Mouse (Mus musculus) C2C12 (cell line): ENCODE data around the gene Lyzl4. TPM values are rescaled to one million over a fixed set of nuclear protein-coding genes. Genes with fewer than 3 reads are reported as not detected.

Source experiments
- H3K27me3 ChIP-seq: one replicate; pipeline ENCODE4 v1.6.1; 2011; ENCODE audit not compliant: control insufficient read depth, insufficient read depth, insufficient read length
- H3K36me3 ChIP-seq: one replicate; pipeline ENCODE4 v1.6.1; 2011; ENCODE audit not compliant: control insufficient read depth, insufficient read depth
- H3K4me3 ChIP-seq: one replicate; pipeline ENCODE4 v1.5.1; 2011; ENCODE audit warnings: mild to moderate bottlenecking, control low read depth; ENCODE audit not compliant: poor library complexity, insufficient read depth, severe bottlenecking
- H3K79me2 ChIP-seq: one replicate; pipeline ENCODE4 v1.6.1; 2011; ENCODE audit not compliant: control insufficient read depth, insufficient read depth
- H3K79me3 ChIP-seq: one replicate; pipeline ENCODE4 v1.6.1; 2011; ENCODE audit warnings: low read depth, control low read depth
- H3ac ChIP-seq: one replicate; pipeline ENCODE3; 2011; ENCODE audit warnings: low read depth; ENCODE audit not compliant: control insufficient read depth, insufficient read length
- CEBPB ChIP-seq: IDR thresholded peaks from one replicate; pipeline ENCODE4 v1.6.1; 2011; ENCODE audit warnings: low read depth, mild to moderate bottlenecking, control low read depth, moderate library complexity
- CTCF ChIP-seq: IDR thresholded peaks from one replicate; pipeline ENCODE4 v1.5.1; 2011; ENCODE audit not compliant: control insufficient read depth, insufficient read depth, insufficient read length
- FOSL1 ChIP-seq: IDR thresholded peaks from one replicate; pipeline ENCODE4 v1.8.0; 2011; ENCODE audit warnings: mild to moderate bottlenecking, low read length; ENCODE audit not compliant: poor library complexity, insufficient read depth, severe bottlenecking
- MAX ChIP-seq: IDR thresholded peaks from one replicate; pipeline ENCODE4 v1.6.1; 2011; ENCODE audit warnings: mild to moderate bottlenecking, control low read depth
- MYOD1 ChIP-seq: IDR thresholded peaks from one replicate; pipeline ENCODE4 v1.6.1; 2011; ENCODE audit warnings: low read depth; ENCODE audit not compliant: control insufficient read depth, insufficient read length
- MYOG ChIP-seq: IDR thresholded peaks from one replicate; pipeline ENCODE4 v1.6.1; 2011; ENCODE audit not compliant: control insufficient read depth, insufficient read length; ENCODE audit errors: extremely low read depth
- USF1 ChIP-seq: IDR thresholded peaks from one replicate; pipeline ENCODE4 v1.6.1; 2011; ENCODE audit warnings: low read depth, mild to moderate bottlenecking, control low read depth, moderate library complexity
- polyA plus RNA-seq: library from polyadenylated mRNA; unstranded; fragments of >200 nt; fragmentation: generic; extraction: Trizol; gene quantifications from one replicate; pipeline ENCODE4 v1.2.1, GENCODE M21; 2012; ENCODE audit warnings: missing spikeins

The Lyzl4 gene
- polyA plus RNA-seq, 1 experiment, result not detected

DNA sequence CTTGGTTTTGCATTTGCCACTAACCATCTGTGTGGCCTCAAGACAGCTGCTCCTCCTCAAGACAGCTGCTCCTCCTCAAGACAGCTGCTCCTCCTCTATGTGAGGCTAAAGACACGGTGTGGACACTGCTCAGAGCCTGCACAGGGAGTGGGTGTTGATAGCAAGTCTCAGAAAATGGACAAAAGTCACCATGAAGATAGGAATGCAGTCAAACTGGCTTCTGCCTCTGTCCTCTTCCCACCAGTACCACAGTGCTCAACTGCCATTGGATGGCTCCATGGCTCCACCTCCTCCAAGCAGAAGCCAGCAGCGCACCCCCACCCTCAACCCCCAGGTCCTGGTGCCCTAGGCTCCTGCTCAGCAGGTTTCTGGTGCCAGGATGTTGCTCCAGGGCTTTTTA is 52.4 kb downstream of the Lyzl4 start:
- H3K36me3 ChIP-seq, result no peaks in the 10 kb centered on the region
- no peaks in the 10 kb centered on the region for H3K79me3 ChIP-seq
- no peaks in the 10 kb centered on the region for H3K79me2 ChIP-seq

DNA sequence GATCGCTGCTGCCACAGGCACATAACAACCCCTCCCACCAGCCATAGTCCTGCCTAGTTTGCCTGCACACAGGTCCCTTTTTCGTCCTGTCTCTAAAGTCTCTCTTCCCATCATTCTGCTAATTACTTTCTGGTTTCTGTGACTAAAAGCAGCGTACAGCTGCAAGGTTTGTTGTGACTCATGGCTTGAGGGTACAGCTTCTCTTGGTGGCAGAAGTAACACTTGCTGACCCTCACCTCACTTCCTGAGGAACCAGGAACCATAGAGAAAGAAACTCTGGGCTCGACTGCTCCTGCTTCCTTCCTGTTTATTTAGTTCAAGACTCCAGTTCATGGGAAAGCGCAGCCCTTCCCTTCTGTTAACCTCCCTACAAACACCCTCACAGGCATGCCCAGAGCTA is 67.5 kb downstream of the Lyzl4 start:
- no peak overlapping the region for H3ac ChIP-seq
- H3K79me3 ChIP-seq, result no peaks in the 10 kb centered on the region
- no peaks in the 10 kb centered on the region for H3K79me2 ChIP-seq
- TF ChIP-seq MYOD1 (no peak), FOSL1 (no peak), USF1 (no peak), MYOG (no peak)
- H3K27me3 ChIP-seq, result no peaks in the 10 kb centered on the region
- H3K36me3 ChIP-seq, result no peaks in the 10 kb centered on the region
- no peak overlapping the region for H3K4me3 ChIP-seq

More for the DNA sequence above, 52.4 kb downstream of the Lyzl4 start:
- TF ChIP-seq MYOD1 (no peak), MAX (no peak), CEBPB (no peak), USF1 (no peak), MYOG (no peak), FOSL1 (no peak), CTCF (no peak)
- Histone ChIP-seq H3ac (no peak overlapping the region), H3K27me3 (no peaks in the 10 kb centered on the region), H3K4me3 (no peak overlapping the region)

DNA sequence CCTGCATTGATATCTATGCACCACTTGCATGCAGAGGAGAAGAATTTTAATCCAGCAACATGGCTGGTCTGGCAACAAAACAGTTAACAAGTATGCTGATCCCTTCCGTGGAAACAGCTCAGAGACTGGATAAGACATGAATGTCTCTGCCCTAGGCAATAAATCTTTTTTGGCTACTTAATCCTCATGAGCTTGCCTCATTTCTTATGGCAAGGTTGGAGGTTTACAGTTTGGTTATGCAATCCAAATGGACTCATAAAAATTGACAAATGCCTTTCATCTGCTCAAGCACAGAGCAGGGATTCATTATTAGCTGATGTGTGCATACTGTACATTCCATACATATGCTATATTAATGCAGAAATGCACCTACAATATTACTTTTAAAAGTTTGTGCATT is 73.4 kb downstream of the Lyzl4 start:
- H3ac ChIP-seq, result no peak overlapping the region
- H3K79me3 ChIP-seq, result no peaks in the 10 kb centered on the region
- H3K36me3 ChIP-seq, result no peaks in the 10 kb centered on the region
- TF ChIP-seq CTCF (no peak), USF1 (no peak), MYOD1 (no peak), MYOG (no peak), CEBPB (peak; percentile 11), FOSL1 (no peak)
- H3K27me3 ChIP-seq, result no peaks in the 10 kb centered on the region
- no peaks in the 10 kb centered on the region for H3K79me2 ChIP-seq
- H3K4me3 ChIP-seq, result no peak overlapping the region

DNA sequence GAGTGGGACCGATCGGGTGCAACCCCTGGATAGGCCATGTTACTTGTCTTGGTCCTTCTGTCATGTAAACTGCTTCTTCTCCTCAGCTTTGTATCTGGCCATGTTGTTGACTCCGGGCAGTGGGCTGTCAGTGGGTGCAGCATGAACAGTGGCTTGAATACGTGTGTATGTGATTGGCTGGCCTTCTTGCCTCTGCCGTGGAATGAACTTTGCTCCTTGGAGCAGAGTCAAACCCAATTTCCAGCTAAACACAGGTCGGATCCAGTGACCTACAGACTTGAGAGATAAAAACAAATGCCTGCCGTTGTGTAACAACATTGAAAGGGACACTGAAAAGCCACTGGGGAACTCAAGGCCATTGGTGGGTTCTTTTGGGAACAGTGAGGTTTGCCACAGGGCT is 75.5 kb downstream of the Lyzl4 start:
- H3ac ChIP-seq, result no peak overlapping the region
- TF ChIP-seq MYOD1, result no peak
- no peak for TF ChIP-seq FOSL1
- TF ChIP-seq MAX, result no peak
- no peak for TF ChIP-seq MYOG
- no peak for TF ChIP-seq CTCF
- TF ChIP-seq USF1, result no peak
- TF ChIP-seq CEBPB, result no peak
- H3K27me3 ChIP-seq, result no peaks in the 10 kb centered on the region
- H3K4me3 ChIP-seq, result no peak overlapping the region
- H3K79me3 ChIP-seq, result no peaks in the 10 kb centered on the region
- H3K79me2 ChIP-seq, result no peaks in the 10 kb centered on the region
- no peaks in the 10 kb centered on the region for H3K36me3 ChIP-seq

DNA sequence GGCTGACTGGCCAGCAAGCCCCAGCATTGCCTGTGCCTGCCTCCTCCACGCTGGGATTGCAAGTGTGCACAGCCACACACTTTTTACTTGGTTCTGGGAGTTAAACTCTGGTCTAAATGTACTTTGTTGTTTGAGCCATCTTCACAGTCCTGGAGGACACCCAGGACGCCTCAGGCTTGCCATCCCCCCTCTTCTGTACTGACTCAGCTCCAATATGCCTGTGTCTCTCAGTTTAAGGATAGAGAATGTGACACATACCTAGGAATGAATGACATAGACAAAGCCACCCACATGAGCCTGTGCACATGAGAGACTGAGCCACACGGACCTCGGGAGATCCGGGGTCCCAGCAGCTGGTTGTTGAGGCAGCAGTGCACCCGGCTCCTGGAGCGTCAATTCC is 78.6 kb downstream of the Lyzl4 start:
- Histone ChIP-seq H3K36me3 (no peaks in the 10 kb centered on the region), H3K79me3 (no peaks in the 10 kb centered on the region), H3K4me3 (no peak overlapping the region), H3ac (no peak overlapping the region), H3K27me3 (no peaks in the 10 kb centered on the region), H3K79me2 (no peaks in the 10 kb centered on the region)
- TF ChIP-seq FOSL1, result no peak
- TF ChIP-seq MYOD1, result no peak
- TF ChIP-seq CTCF, result no peak
- TF ChIP-seq CEBPB, result no peak
- TF ChIP-seq USF1, result no peak
- no peak for TF ChIP-seq MYOG
- TF ChIP-seq MAX, result no peak

DNA sequence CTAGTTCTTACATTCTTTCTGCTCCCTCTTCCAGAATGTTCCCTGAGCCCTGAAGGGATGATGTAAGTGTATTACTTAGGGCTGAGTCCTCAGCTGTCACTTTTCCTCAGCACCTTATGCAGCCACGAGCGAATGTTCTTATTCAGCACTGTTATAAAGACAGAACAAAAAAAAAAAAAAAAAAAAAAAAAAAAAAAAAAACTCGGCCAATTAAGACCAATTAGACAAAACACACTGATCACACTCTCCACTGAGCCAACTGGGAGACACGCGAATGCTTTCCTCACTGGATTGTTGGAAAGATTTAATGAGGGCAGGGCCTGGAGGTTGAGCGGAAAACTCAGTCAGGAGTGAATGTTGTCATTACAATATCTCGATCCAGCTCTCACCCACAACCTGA is 81.4 kb downstream of the Lyzl4 start:
- no peak overlapping the region for H3ac ChIP-seq
- H3K4me3 ChIP-seq, result no peak overlapping the region
- TF ChIP-seq USF1, result no peak
- TF ChIP-seq FOSL1, result no peak
- TF ChIP-seq MAX, result no peak
- TF ChIP-seq MYOD1, result no peak
- H3K36me3 ChIP-seq, result no peaks in the 10 kb centered on the region
- no peaks in the 10 kb centered on the region for H3K27me3 ChIP-seq
- no peaks in the 10 kb centered on the region for H3K79me2 ChIP-seq
- H3K79me3 ChIP-seq, result no peaks in the 10 kb centered on the region
